8 mouse cellular contexts compared by ENCODE assay signal in the genomic region with DNA sequence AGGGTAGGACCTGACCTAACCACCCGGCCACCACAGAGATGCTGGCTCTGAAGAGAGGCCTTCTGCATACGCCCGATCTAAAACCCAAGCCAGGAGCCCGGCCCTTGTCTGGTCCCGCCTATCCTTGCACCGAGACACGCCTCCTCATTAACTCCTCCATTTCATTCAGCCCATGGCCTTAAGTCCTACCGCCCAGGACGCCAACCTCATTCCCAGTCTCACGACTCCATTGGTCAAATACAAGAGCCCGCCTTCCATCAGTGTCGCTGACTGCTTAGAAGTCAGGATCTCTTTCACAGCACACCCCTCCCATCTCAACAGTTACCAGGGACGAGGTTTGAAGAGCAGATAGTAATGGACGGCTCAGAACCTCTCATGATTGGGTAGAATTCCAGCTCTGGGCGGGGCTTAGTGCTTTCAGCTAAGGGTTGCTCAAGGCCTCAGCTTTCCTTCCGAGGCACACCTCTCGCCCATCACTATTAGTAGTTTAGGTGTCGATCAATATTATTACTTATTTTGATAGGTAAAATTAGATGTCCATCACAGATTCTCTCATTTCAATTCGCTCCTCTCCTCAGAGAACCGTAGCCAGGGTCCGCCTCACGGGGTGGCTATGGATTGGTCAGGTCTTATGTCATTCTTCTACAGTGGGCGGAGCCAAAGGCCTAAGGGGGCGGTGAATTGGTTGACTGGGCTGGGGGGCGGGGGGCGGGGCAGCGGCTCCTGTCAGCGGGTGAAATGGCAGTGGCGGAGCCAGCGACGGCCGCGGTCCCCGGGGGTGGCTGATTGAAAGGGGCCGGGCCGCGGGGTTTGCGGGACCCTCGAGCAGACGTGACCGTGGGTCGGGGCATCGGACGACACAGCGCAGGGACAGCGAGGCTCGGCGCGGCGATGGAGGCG. TPM values are rescaled to one million over a fixed set of nuclear protein-coding genes. Genes with fewer than 3 reads are reported as not detected.
DNase-seq lines count a peak whose midpoint lies in the region; ATAC-seq lines count a peak whose summit lies in the region.

A gene (plus strand): TSS at position 716 of the 900 bp plus-strand sequence.

- ATAC-seq in megakaryocyte progenitor cell, adult 5-6 weeks (replicated peaks; ENCODE audit: poor library complexity): peak; percentile 79

- DNase-seq in adipocyte (ENCODE audit: low spot score): peak; percentile 100
- DNase-seq in embryo, embryonic 10 days (ENCODE audit: low spot score): peak; percentile 98
- peak; percentile 95 for DNase-seq in gastrocnemius, postnatal 10 days
- DNase-seq in induced T-regulatory cell, adult 2 months (ENCODE audit: low read depth): peak; percentile 100
- peak; percentile 100 for DNase-seq in left cerebral cortex, adult 9 months (ENCODE audit: low spot score in 2 of 2)
- DNase-seq in right cerebral cortex, postnatal 14 days: peak; percentile 96
- DNase-seq in urinary bladder, postnatal 36 days (ENCODE audit: low spot score in 2 of 2): peak; percentile 98 to 99

RNA-seq across cellular contexts. Expression of the gene that starts here (rescaled TPM):
- total RNA-seq in gastrocnemius, postnatal 10 days (2021): 10 to 100 TPM; 15.5 to 20.5 TPM
- 3.3 and 3.5 TPM in 2 replicates for total RNA-seq in megakaryocyte progenitor cell, adult 5-6 weeks (2015)
- total RNA-seq in megakaryocyte progenitor cell, adult 5-6 weeks (2017): 6.2 and 7.5 TPM in 2 replicates

Comparison
In these comparisons a context has a peak if more than half of its experiments do, and no peak if none do; other contexts are left out.
1. Peak in every context shown above with its lines: DNase-seq and ATAC-seq.